Mouse (Mus musculus): ENCODE measurements around the gene Smtnl2. TPM values are rescaled to one million over a fixed set of nuclear protein-coding genes. Genes with fewer than 3 reads are reported as not detected.
"Not testable (repeated sequence)": the region's sequence is repeated elsewhere in the genome, so short reads cannot be mapped to it uniquely, and the experiment has no call there.

The Smtnl2 gene
- 8.9 and 10.5 TPM in 2 replicates for polyA plus RNA-seq (2015; fragmentation: Nextera tagmentation; extraction: Ambion mirVana)

DNA sequence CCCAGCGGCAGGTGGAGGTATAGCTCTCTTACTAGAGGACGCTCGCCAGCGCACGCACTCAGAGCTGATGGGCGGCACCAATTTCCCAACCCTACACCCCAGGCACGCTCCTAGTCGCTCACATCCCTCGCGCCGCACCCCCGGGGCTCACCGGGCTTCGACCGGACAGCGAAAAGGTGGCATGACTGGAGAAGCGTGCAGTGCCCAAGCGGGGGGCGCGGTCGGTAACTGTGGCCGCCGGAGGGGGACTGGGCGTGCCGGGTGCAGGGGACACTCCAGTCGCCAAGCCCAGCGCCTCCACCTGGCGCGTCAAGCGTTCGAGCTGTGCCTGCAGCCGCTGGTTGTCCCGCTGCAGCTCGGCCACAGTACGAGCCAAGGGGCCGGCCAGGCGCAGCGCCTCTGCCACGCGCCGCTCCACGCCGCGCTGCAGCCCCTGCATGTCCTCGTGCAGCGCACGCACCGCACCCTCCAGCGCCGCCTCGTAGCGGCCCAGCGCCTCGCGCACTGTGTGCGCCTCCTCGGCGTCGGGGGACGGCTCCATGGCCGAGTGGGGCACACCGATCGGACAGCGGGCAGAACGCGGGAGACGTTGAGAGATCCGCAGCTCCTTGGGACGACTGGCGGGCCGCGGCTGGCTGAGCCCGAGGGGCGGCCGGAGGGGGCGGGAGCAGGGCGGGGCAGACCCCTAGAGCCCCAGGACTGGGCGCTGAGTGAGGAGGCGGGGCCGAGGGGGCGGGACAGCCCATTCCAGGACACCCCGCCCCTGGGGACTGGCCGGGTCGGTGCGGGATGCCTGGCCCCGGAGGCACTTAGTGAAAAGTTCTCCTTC lies at the start of gene Smtnl2:
Gene Smtnl2, minus strand, starts transcription at position 621 of the 829 bp plus-strand sequence.
- Histone ChIP-seq H3K9ac (peak within 1 kb of the TSS; percentile 73), H3K4me3 (peak within 1 kb of the TSS; percentile 58), H3K36me3 (no peaks in the 10 kb centered on the region), H3K4me1 (replicated peaks) (peaks cover 29% of the 10 kb centered on the region), H3K4me2 (peak within 1 kb of the TSS; percentile 98), H3K9me3 (no peaks in the 10 kb centered on the region), H3K27ac (replicated peaks) (no peak within 1 kb of the TSS), H3K27me3 (peaks cover 58% of the 10 kb centered on the region)
- ATAC-seq (ENCODE audit: low read depth): peak; percentile 86
- under 1% methylated on average over 86 of the region's 86 CpGs for WGBS

DNA sequence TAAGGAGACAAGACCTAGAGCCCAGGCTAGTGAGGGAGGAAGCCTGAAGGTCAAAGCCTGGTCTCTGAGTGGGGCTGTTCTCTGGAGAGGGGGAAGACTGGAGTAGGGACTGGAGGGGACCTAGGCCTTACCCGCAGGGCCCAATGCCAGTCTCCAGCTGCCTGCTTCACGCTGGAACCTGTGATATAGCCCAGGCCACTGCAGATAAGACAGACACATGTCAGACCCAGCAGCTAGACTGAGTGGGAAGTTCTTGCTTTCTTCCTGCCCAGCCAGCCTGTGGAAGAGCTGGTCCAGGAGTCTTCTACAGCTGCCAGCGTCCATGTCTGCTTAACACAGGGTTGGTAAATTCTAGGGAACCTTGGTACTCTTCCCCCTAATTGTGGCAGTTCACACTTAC lies 47.0 kb upstream of the Smtnl2 start:
- no peak overlapping the region for H3K9ac ChIP-seq
- no peak overlapping the region for H3K4me3 ChIP-seq
- H3K27me3 ChIP-seq: no peaks in the 10 kb centered on the region
- peak overlapping the region; percentile 56; the same call in 1 of the 2 replicates for H3K27ac ChIP-seq (replicated peaks)
- H3K9me3 ChIP-seq: no peaks in the 10 kb centered on the region
- WGBS: 88% methylated on average over 3 of the region's 3 CpGs
- ATAC-seq (ENCODE audit: low read depth): no peak
- peaks cover 72% of the 10 kb centered on the region for H3K36me3 ChIP-seq
- peaks cover 34% of the 10 kb centered on the region for H3K4me1 ChIP-seq (replicated peaks)
- H3K4me2 ChIP-seq: no peak overlapping the region

DNA sequence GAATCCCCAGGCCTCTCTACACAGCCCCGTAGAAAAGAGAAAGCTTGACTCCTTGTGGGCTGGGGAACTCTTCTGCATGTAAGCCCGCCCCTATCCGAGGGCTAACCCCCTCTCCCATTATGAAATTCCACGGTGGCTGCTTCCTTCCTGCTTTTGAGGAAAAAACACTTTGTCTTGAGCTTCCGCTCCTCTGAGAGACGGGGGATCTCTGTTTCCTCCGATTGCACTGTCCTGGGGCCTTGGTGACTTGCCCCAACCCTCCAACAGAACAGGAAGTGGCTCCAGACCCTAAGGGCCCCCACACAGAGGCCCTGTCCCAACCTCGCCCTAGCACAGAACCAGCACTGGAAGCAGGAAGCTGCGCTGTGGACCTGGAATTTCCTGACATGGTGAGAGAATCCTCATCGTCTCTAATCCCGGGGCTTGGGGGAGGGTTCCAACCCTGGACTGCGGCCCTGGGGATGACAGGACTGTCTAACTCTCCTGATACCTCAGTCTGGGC lies 46.5 kb upstream of the Smtnl2 start:
- Histone ChIP-seq H3K4me3 (no peak overlapping the region), H3K27ac (replicated peaks) (peak overlapping the region; percentile 56; the same call in 1 of the 2 replicates), H3K4me2 (no peak overlapping the region), H3K9me3 (no peaks in the 10 kb centered on the region), H3K36me3 (peaks cover 73% of the 10 kb centered on the region), H3K27me3 (no peaks in the 10 kb centered on the region), H3K9ac (no peak overlapping the region), H3K4me1 (replicated peaks) (peaks cover 34% of the 10 kb centered on the region)
- WGBS: 78% methylated on average over 12 of the region's 12 CpGs
- 0 out of 2 replicates have a peak, but pooled peaks have one; percentile 25 for ATAC-seq (ENCODE audit: low read depth)

DNA sequence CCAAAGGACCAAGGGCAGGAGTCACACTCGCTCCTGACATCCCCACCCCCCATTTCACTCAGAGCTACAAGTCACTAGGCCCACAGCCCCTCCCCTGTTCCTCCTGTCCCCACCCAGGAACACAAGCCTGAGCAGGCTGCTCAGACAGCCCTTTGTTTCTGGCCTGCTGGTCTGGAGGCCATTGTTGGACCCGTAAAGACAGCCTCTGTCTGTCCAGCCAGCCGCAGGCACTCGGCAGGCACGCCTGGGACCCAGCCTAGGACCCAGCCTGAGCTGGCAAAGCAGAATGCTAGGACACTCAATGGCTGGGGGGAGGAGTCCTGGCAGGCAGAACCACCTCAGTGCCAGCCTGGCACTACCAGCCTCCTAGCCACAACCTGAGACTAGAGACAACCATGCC lies 44.2 kb upstream of the Smtnl2 start:
- no peak overlapping the region for H3K4me2 ChIP-seq
- H3K27ac ChIP-seq (replicated peaks): peak overlapping the region; percentile 49
- no peak overlapping the region for H3K4me3 ChIP-seq
- H3K27me3 ChIP-seq: no peaks in the 10 kb centered on the region
- peak overlapping the region; percentile 43; the same call in 1 of the 2 replicates for H3K9ac ChIP-seq
- peak; percentile 33 for ATAC-seq (ENCODE audit: low read depth)
- WGBS: 29% methylated on average over 5 of the region's 5 CpGs
- peaks cover 86% of the 10 kb centered on the region for H3K36me3 ChIP-seq
- H3K9me3 ChIP-seq: no peaks in the 10 kb centered on the region
- H3K4me1 ChIP-seq (replicated peaks): peaks cover 21% of the 10 kb centered on the region

DNA sequence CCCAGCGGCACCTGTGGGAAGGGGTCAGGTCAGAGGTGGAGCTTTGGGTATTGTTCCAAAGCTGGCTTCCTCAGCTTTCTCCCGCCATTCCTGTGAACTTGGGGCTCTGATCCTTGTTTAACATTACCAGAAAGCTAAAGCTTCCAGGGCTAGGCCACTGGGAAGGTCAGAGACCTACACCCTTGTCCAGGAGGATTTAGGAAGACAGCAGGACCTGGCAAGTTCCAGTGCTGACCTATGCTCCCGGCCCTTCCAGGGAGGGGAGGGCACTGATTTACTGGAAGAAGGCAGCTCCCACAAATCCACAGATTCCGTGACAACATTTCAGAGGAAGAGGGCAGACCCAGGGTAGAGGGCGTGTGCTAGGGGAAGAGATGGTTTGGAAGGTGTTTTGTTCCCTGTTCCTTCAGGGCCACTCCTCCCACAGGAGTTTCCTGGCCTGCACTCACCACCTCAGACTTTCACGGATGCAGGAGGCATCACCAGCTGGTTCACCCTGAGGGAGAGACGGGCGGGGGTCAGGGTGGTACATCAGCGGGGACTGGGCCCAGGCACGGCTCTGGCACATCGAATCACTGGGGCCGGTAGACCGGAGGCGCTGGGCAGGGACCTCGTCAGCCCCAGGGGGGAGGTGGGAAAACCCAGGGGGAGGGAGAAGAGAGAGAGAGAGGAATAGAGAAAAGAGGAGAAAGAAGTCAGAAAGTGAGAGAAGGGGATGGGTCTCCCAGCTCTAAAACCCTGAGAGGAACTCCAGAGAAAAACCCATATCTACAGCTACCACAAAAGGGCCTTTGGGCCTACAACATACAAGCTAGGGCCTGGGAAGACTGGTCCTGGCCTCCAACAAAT lies 41.8 kb upstream of the Smtnl2 start:
- peaks cover 92% of the 10 kb centered on the region for H3K36me3 ChIP-seq

GRCm38 (mm10) chr11:72452140-72452665 lies 40.7 kb upstream of the Smtnl2 start:
- Histone ChIP-seq H3K4me2 (no peak overlapping the region), H3K4me3 (no peak overlapping the region), H3K27ac (replicated peaks) (no peak overlapping the region), H3K36me3 (peaks cover 93% of the 10 kb centered on the region), H3K9me3 (no peaks in the 10 kb centered on the region), H3K27me3 (no peaks in the 10 kb centered on the region), H3K4me1 (replicated peaks) (peaks cover 22% of the 10 kb centered on the region), H3K9ac (no peak overlapping the region)
- WGBS: 83% methylated on average over 3 of the region's 3 CpGs
- no peak for ATAC-seq (ENCODE audit: low read depth)

More for the DNA sequence above, 41.8 kb upstream of the Smtnl2 start:
- no peak overlapping the region for H3K27ac ChIP-seq (replicated peaks)
- peaks cover 24% of the 10 kb centered on the region for H3K4me1 ChIP-seq (replicated peaks)
- no peak for ATAC-seq (ENCODE audit: low read depth)
- no peaks in the 10 kb centered on the region for H3K27me3 ChIP-seq
- 58% methylated on average over 15 of the region's 15 CpGs for WGBS
- no peaks in the 10 kb centered on the region for H3K9me3 ChIP-seq
- no peak overlapping the region for H3K4me3 ChIP-seq
- no peak overlapping the region for H3K9ac ChIP-seq
- no peak overlapping the region for H3K4me2 ChIP-seq

GRCm38 (mm10) chr11:72447475-72447874 lies 36.0 kb upstream of the Smtnl2 start:
- ATAC-seq (ENCODE audit: low read depth): no peak
- Histone ChIP-seq H3K36me3 (peaks cover 100% of the 10 kb centered on the region), H3K4me2 (no peak overlapping the region), H3K27ac (replicated peaks) (no peak overlapping the region), H3K9ac (no peak overlapping the region), H3K4me1 (replicated peaks) (peaks cover 9% of the 10 kb centered on the region), H3K9me3 (no peaks in the 10 kb centered on the region), H3K4me3 (no peak overlapping the region), H3K27me3 (no peaks in the 10 kb centered on the region)
- WGBS: 83% methylated on average over 8 of the region's 8 CpGs

- H3K4me2 ChIP-seq: no peak overlapping the region
- H3K9ac ChIP-seq: no peak overlapping the region
- 91% methylated on average over 6 of the region's 6 CpGs for WGBS
- H3K27ac ChIP-seq (replicated peaks): no peak overlapping the region
- no peaks in the 10 kb centered on the region for H3K9me3 ChIP-seq
- ATAC-seq (ENCODE audit: low read depth): no peak
- no peaks in the 10 kb centered on the region for H3K27me3 ChIP-seq
- peaks cover 18% of the 10 kb centered on the region for H3K4me1 ChIP-seq (replicated peaks)
- H3K4me3 ChIP-seq: no peak overlapping the region
- H3K36me3 ChIP-seq: peaks cover 92% of the 10 kb centered on the region
These were observed 35.0 kb upstream of the Smtnl2 start for GRCm38 (mm10) chr11:72446311-72447105.

GRCm38 (mm10) chr11:72440965-72441664 lies 29.6 kb upstream of the Smtnl2 start, which contains the start of gene Mybbp1a:
Mybbp1a (plus strand) TSS chr11:72441355.
- H3K4me1 ChIP-seq (replicated peaks): peaks cover 15% of the 10 kb centered on the region
- H3K27ac ChIP-seq (replicated peaks): peak within 1 kb of the TSS; percentile 95
- peaks cover 38% of the 10 kb centered on the region for H3K36me3 ChIP-seq
- H3K4me2 ChIP-seq: peak within 1 kb of the TSS; percentile 93
- under 1% methylated on average over 46 of the region's 46 CpGs for WGBS
- ATAC-seq (ENCODE audit: low read depth): peak; percentile 94
- H3K9me3 ChIP-seq: no peaks in the 10 kb centered on the region
- no peaks in the 10 kb centered on the region for H3K27me3 ChIP-seq
- H3K9ac ChIP-seq: peak within 1 kb of the TSS; percentile 89
- peak within 1 kb of the TSS; percentile 83 for H3K4me3 ChIP-seq

DNA sequence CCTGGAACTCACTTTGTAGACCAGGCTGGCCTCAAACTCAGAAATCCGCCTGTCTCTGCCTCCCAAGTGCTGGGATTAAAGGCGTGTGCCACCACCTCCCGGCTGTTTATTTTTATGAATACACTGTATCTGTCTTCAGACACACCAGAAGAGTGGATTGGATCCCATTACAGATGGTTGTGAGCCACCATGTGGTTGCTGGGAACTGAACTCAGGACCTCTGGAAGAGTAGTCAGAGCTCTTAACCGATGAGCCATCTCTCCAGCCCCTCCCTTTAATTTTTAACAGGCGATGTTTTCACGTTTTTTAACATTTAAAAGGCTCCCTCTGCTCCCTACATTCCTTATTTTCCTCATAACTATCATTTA lies 29.1 kb upstream of the Smtnl2 start:
- H3K9ac ChIP-seq: peak overlapping the region; percentile 89

GRCm38 (mm10) chr11:72438411-72438810 lies 26.9 kb upstream of the Smtnl2 start:
- H3K36me3 ChIP-seq: peaks cover 11% of the 10 kb centered on the region
- H3K4me1 ChIP-seq (replicated peaks): peaks cover 15% of the 10 kb centered on the region
- ATAC-seq (ENCODE audit: low read depth): no peak
- no peak overlapping the region for H3K4me2 ChIP-seq
- no peaks in the 10 kb centered on the region for H3K9me3 ChIP-seq
- no peak overlapping the region for H3K4me3 ChIP-seq
- no peaks in the 10 kb centered on the region for H3K27me3 ChIP-seq
- H3K9ac ChIP-seq: no peak overlapping the region
- H3K27ac ChIP-seq (replicated peaks): no peak overlapping the region
- 76% methylated on average over 4 of the region's 4 CpGs for WGBS

More for the DNA sequence above, 29.1 kb upstream of the Smtnl2 start:
- peaks cover 33% of the 10 kb centered on the region for H3K36me3 ChIP-seq
- peak; percentile 60 for ATAC-seq (ENCODE audit: low read depth)
- peak overlapping the region; percentile 95 for H3K27ac ChIP-seq (replicated peaks)
- H3K9me3 ChIP-seq, H3K27me3 ChIP-seq: not testable (repeated sequence)
- H3K4me3 ChIP-seq: peak overlapping the region; percentile 83
- H3K4me2 ChIP-seq: peak overlapping the region; percentile 93
- WGBS: 45% methylated on average over 6 of the region's 6 CpGs
- H3K4me1 ChIP-seq (replicated peaks): peaks cover 15% of the 10 kb centered on the region

Measured in neural tube, embryonic 13.5 days (tissue).